Mouse (Mus musculus): ENCODE results near the gene Ubap1l.

GRCm38 (mm10) chr9:65353251-65353650, 7.6 kb upstream of the Ubap1l start:
- TF ChIP-seq POLR2A (IDR thresholded peaks at IDR 0.05; ENCODE audit: borderline replicate concordance, low read depth, low read length) = no peak
- no peak for TF ChIP-seq CTCF (IDR thresholded peaks at IDR 0.05; ENCODE audit: low read depth, low read length)
